Mouse (Mus musculus): ENCODE measurements around the gene Zfp426.
A peak's percentile ranks its signal among the peaks of the same experiment; 100 is the strongest.

Zfp426 gene

DNA sequence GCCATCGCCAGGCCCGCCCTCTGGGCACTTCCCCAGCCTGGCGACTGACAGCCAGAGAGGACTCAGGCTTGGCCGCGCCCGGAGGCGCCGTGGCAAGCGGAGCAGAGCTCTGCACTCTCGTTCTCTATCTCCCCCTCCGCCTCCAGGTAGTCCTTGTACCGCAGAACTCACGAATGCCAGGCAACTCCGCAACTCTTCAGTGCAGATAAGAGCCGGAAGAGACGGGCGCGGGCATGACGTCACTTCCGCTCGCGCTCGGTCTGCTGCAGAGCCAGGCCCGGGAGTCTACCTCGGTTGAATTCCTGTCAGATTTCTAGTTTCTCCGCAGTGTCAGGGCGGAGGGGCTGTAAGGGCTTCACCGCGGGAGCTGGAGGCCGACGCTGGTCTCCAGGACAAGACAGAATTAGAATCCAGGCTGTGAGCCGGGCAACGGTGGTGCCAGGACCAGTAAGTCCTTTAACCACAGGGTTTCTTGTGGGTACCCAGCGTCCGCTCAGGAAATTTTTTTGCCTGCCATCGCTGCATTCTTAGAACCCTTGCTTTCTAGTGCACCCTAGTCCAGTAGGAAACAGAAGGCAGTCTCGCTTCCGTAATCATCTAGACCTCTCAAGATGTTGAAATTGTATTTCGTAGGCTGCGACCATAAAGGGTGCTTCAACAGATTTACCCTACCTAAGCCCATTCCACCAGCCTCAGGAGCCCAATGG lies at the start of gene Zfp426:
TSS of gene Zfp426 (minus strand) at position 220 of the 707 bp plus-strand sequence.
- peak; percentile 88 to 93 for DNase-seq

DNA sequence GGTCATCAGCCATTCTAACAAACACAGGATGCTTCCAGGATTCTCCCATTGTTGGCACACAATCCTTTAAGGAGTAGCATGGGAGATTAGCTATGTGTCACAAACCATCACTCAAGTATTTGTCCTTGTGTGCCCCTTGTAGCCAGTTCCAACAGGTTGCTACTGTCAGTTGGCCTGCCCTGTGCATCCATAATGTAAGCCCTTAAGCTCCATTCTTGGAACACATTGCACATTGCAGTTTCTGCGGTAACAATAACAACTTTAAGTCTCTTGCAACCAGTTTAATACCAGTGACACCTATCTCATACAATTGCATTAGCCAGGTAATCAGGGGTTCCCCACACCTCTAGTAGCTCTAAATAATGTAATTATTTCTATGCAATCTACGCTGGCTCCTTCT lies 44.1 kb upstream of the Zfp426 start:
- no peak for DNase-seq

DNA sequence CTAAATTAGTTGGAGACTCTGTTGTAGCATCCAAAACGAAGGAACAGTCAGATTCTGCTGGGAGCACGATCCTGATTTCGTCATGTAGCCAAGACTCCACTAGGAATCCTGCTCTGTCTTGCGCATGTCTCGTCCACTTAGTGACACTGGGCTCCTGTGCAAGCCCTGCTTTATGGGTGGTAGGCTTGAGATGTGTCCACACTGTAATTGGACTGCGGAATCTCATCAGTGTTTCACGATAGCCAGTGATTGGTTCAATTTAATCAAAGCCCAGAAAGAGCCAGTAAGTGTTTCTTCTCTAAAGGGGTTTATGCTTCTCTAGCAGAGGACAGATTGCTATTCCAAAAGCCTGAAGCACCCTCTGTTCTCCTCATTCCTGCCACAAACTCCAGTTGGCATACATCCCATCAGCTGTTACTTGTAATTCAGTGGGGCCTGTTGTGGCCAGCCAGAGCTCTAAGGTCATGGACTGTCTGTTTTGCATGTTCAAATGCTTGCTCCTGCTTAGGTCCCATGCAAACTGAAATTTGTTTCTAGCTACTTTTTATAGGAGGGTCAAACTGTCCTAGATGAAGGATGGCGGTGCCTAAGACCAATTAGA lies 41.9 kb upstream of the Zfp426 start:
- no peak for DNase-seq

DNA sequence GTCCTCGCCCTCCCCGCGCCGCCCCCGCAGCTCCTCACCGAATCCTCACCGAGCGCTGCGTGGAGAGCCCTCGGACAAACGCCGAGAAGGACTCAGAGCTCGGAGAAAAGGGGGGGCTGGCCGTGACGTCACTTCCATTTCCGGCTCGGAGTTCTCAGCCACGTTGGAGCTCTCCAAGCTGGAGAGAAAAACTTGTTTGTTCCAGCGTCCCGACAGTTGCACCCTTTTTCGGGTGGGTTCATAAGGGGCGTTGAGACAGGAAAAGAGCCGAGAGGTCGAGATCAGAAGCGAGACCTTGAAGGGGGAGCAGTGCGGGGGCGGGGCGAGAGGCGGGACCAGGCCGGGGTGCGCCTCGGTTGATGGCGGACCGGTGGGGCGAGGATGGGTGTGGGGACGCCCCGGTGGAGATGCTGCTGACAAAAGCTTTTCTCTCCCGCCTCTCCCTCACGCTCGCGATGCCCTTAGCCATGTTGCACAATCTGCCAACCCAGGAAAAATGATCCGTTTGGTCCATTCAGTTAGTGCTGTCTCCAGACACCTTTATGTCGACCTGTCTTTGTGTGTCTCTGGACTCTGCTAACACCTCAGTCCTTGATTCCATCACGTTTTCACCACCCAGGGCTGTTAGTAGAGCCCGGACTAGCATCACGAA lies 28.9 kb upstream of the Zfp426 start, which contains the start of gene Zfp266:
TSS of gene Zfp266 (minus strand) at position 112 of the 652 bp plus-strand sequence.
- peak; percentile 92 to 93 for DNase-seq

DNA sequence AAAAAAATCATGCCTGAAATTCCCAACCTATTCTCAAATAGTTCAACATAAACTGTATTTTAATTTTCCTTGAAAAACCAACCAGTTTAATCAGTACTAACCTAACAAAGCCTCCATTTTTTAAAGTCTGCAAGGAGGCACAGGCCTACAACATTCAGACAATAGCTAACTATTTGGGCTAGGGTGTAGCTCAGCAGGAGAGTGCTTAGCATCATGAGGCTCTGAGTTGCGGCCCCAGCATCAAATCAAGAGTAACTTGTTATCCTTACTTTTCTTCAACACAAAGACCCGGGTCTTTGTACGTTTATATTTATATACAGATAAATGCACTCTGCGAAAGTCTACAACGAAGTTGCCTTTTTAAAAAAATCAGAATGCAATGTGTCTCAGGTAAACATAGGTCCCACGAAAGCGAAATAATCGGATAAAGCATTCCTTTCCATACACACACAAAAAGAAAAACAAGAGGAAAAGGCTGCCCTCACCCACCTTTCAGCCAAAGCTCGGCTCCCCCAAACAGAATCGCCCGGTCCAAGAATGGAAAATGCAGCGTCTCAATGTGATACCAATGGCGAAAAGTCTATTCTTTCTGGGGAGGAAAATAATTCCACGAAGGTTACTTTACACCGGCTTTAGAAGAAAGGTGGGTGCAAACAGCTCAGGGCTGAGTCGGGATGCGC lies 28.1 kb upstream of the Zfp426 start:
- no peak for DNase-seq

DNA sequence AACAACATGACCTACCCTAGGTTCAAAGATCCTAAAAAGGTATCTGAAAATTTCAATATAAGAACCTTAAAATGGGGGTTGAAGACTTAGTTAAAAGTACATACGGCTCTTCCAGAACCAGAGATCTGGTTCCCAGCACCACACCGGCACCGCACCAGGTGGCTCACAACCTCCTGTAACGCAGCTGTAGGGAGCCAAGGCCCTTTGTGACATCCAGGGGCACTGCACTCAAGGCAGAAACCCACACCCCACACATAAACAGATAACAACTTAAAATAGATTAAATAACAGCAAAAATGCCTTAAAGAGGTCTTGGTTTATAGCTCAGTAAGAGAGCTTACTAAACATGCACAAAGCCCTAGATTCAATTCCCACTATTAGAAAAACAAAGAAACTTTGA lies 27.4 kb upstream of the Zfp426 start:
- no peak for DNase-seq

DNA sequence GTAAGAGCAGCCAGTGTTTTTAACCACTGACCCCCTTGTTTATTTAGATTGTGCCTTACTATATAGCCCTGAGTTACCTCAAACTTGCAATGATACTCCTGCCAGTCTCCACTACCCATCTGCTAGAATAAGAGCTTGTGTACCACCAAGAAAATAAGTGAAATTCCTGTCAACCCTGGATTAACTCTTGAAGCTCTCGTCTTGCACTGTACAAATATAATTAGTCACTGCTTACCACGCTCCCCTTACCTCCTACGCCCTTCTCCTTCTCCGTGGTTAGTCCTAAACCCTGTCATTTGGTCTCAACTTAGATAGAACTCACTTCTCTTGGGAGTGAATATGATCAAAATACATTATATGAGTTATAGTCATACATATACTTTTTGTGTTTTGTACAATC lies 26.2 kb upstream of the Zfp426 start:
- no peak for DNase-seq

DNA sequence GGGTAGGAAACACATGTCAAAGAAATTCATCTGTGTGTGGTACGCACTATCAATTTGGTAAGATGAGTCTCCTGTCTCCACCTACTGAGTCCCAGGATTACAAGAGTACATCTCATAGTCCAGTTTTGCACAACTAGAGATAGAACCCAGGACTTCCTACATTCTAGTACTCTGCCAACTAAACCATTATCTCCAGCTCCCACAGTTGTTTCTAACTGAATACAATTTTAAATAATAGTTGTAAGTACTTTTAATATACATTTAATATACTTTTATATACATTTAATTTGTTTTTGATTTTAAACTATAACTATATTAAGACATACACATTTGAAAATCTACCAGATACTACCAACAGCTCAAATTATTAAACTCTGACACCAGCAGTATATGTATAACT lies 25.2 kb upstream of the Zfp426 start:
- no peak for DNase-seq

DNA sequence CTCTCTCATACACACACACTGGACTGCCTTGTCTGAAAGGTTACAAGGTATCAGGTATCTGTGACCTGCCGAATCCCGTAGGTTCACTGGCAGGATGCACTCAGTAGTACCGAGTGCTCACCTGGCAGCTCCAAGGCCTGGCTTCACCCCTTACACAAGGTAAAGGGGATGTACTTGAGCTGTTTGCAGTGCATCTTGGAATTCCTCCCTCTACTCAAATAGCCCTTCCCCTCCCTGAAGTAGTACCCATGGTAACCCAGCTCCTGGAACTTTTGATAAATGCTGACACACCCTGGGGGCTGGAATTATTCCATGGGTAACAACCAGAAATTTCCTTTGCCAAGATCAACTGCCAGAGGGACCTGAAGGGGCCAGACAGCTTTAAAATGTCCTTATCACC lies 21.5 kb upstream of the Zfp426 start:
- DNase-seq: peak; percentile 39 to 41

DNA sequence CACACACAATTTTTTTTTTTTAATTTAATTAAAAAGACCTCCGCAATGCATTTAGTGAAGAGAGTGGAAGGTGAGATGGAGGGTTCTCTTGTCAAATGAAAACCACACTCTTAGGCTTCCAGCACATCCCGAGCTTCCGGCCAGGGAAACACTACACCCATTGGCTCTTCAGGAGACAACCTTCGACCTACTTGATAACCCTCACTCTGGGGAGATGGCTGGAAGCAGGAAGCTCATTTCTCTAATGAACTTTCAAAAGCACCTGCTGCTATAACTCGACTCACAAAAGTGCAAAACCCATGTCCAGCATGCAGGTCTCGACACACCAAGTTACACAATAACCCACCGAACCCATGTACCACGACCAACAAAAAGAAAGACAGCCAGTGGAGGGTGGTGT lies 20.2 kb upstream of the Zfp426 start:
- DNase-seq: no peak

DNA sequence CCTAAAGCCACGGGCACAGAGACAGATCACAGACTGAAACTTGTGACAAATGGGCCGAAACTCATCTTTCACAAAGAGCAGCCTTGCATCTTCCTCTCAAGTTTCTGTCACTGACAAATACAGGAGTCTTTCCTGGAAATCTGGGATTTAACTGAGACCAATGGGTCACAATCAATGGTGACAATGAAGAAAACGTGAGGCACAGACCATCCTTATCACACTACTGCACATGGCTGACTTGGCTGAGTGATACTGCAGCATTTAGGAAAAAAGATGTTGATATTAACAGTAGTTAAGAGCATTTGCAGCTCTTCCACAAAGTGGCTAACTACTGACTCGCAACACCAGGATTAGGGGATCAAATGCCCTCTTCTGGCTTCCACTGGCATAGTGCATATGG lies 19.1 kb upstream of the Zfp426 start:
- DNase-seq: no peak

DNA sequence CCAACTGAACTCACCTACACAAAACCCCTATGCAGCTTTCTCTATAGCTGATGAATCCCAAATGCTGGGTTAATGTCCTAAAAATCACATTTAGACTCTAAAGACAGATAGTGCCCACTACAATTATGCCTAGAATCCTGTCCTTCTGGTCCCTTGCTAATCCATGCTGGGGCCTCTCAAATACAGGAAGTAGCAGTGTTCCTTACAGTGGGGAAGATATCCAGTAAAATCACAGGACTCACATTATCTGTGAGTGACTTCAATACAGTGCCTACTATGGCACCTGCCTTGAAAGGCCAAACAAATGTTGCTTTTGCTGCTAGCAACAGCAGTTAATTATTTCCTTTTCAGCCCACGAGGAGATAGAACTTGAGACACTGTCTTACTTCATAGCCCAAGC lies 17.8 kb upstream of the Zfp426 start:
- no peak for DNase-seq

DNA sequence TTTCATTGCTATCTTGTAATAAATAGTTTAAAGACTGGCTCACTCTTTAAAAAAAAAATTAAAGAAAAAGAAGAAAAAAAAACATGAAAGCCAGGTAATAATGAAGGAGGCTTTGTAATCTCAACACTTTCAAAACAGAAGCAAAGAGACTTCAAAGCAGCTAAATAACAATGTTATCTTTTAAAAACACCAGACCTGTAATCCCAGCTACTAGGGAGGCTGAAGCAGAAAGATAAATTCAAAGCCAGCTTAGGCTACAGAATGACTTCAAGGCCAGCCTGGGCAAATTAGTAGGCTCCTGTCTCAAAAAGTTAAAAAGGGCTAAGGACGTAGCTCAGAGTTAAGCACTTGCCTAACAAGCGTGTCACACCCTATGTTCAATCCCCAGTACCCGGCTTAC lies 17.1 kb upstream of the Zfp426 start:
- no peak for DNase-seq

DNA sequence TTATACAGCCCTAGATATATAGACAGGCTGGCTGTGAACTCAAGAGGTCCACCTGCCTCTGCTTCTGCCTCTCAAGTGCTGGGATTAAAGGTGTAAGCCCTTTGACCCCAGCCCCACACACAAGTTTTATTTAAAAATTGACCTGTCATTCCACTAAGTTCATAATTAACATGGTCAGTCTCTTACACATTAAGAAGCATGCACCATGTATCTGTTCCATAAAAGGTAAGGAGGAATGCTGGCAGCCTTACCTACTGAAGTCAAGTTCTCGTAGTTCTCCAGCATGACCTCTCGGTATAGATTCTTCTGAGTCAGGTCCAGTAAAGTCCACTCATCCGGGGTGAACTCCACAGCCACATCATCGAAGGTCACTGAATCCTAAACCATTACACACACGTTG lies 12.3 kb upstream of the Zfp426 start:
- no peak for DNase-seq

DNA sequence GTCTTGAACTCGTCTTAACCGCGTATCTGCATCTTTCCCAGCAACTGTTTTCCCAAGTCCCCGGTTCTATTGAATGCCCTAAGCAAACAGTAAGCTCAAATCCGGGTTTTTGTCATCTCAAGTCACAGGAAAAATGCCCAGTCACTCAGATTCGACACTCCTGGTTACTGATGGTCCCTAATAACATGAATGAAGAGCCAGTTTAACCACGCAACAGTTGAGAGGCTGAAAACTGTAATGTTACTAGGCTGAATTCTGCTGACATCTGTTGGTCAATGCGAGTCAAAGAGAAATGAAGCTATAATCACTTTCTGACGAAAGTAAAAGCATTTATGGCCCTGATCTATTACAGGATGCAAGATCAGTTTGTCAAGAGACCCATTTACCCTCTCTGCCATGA lies 735 bp upstream of the Zfp426 start:
- no peak for DNase-seq

DNA sequence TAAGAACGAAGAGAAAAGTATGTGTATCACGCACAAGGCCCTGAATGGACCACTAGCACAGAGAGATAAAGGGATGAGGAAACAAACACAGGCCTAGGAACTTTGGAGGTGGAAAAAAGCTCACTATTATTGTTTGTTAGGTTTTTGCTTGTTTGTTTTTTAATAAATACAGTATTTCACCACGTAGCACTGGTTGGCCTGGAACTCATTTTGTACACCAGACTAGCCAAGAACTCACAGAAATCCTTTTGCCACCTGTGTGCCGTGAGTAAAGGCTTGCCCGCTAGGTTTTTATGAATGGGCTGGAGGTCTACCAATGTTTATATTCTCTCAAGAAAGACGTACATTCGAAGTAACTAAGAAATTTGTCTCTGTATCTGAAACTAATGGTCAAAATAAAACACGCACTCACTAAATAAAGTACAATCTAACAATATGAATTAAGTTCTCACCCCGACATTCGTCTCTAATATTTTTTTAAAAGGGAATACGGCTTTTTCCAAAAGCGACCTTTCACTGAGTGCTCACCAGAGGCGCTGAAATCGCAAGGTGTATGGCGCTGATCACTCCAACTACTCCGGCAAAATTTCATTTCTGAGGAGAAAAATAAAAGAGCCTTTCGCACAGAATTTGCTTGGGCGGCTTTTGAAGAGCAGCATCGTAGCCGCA lies 554 bp downstream of the Zfp426 start:
- DNase-seq: no peak

DNA sequence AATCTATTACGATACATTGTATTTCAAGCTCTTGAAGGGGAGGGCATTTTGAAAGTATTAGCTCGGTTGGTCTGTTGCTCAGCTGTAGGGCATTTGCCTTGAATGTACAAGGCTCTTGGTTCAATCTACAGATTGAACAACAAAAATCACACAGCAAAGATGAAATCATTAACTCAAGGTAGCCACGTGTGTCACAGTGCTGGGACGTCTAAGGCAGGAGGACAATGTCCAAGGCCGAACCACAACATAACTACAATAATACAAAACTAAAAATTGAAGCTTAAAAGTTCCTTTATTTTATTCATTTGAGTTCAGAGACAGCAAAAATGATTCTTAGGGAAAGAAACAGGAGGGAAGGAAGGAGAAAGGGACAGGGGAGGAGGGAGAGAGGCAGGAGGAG lies 3.0 kb downstream of the Zfp426 start:
- no peak for DNase-seq

DNA sequence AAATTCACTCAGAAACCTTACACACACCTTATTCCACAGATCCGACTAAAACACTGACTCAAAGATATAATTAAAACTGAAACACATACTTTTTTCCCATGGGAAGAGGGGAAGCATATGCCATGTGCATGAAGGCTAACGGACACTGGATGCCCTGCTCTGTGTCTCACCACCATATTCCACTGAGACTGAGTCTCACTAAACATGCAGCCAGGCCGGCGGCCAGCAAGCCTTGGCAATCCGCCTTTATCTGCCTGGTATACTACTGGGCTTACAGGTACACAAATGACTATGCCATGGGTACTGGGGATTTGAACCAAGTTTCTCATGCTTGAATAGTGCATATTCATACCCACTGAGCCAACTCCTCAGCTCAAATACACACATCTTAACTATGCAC lies 13.2 kb downstream of the Zfp426 start:
- DNase-seq: no peak

DNA sequence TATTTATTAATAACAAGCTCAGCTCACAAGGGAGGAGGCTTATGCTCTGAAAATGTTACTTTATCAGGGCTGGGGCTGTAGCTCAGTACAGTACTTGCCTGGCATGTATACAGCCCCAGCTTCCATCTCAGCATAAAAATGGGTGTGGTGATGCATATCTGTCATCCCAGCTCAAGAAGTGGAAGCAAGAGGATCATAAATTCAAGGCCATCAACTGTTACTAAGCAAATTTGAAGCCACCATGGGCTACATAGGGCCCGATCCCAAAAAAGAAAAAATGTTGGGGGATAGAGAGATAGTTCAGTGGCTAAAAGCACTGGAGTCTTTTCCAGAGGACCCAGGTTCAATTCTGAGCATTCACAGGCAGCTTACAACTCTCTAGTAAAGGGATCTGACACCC lies 15.9 kb downstream of the Zfp426 start:
- no peak for DNase-seq

DNA sequence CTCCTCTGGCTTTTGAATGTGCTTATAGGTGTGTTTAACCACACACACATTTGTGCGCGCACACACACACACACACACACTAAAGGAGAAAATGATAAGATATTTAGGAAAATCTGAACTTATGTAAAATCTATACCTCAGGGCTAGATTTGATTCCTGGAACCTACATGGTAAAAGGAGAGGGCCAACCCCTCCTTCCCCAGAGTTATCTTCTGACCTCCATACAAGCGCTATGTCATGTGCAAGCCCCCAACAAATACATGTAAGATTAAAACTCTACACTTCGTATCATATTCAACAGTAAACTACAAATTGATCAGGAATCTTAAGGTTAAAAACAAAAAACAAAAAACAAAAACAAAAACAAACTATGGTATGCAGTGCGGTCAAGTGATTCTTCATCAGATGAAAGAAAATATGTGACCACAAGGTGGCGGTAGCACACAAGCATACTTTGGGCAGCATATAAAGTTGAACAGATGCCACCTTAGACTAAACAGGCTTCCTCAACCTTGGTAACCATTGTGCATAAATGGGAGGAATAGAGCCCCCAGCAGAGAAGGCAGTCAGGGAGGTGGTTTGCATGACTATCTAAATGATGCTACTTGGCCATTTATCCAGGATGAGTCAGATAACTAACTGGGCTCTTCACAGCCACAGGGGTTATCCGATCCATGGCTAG lies 25.6 kb downstream of the Zfp426 start:
- DNase-seq: peak in 1 of 2 experiments; percentile 64

DNA sequence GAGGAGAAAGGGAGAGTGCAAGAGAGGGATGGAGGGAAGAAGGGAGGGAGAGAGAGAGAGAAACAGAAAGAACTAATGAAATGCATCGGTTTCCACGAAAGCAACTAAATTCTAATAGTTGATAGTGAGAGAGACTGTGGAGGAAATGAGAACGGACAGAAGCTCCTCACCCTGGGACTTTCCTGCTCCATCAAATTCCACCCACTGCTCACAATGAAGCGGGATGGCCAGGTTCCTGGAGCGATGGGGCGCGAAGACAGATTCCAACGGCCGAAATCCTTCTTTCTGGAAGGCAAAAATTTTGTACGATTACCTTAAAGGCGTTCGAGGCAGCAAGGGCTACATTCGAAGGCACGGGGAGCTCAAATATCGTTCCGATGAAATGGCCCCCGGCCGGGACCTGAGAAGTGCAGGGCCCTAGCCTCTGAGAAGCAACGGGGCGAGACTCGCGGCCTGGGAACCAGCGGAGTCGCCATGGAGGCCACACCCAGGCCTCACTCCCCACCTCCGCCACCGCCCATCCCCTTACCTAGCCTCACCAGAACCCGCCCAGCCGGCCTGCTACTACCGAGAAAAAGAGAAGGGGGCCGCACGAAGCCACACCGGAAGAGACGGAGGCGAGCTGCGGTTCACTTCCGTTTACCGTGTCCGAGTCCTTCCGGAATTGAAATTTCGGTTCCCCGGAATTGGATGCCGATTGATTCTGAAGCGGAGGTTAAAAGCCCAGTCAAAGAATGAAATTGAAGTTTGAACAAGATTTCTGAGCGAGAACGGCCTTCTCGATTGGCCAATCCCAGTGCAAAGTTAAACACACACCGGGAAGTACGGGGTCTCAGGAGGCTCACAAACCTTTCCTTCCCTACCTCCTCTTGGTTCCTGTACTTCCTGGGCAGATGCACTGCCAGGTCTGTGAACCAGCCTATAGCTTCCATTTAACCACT lies 32.9 kb downstream of the Zfp426 start, which contains the start of gene Zfp26:
TSS of gene Zfp26 (minus strand) at position 786 of the 941 bp plus-strand sequence.
- peak; percentile 84 to 86 for DNase-seq

Data from lung, postnatal 4 days (tissue).